Mouse (Mus musculus) limb, embryonic 13.5 days (tissue): ENCODE results near the gene Zfp710. TPM values are rescaled to one million over a fixed set of nuclear protein-coding genes. Genes with fewer than 3 reads are reported as not detected.

ENCODE experiments used
- ATAC-seq: fragments of 200-750 bp; cut with Nextera tagmentation; 2 replicates; pipeline ENCODE4 v1.8.0; 2017; ENCODE audit warnings: low read depth, moderate number of reproducible peaks, moderate TSS enrichment; ENCODE audit not compliant: low FRiP score
- H3K27ac ChIP-seq: fragments of 300-500 bp; sonication (generic); 2 replicates; pipeline ENCODE4 v1.5.1; 2015; ENCODE audit warnings: inconsistent platforms, mild to moderate bottlenecking, moderate library complexity
- H3K27me3 ChIP-seq: fragments of 300-500 bp; sonication (generic); 2 replicates; pipeline ENCODE4 v1.6.1; 2015; ENCODE audit warnings: mild to moderate bottlenecking, inconsistent platforms
- H3K36me3 ChIP-seq: fragments of 300-500 bp; sonication (generic); 2 replicates; pipeline ENCODE4 v1.6.1; 2015; ENCODE audit warnings: inconsistent platforms, mild to moderate bottlenecking, moderate library complexity
- H3K4me1 ChIP-seq: fragments of 300-500 bp; sonication (generic); 2 replicates; pipeline ENCODE4 v1.6.1; 2015; ENCODE audit warnings: inconsistent platforms
- H3K4me2 ChIP-seq: fragments of 300-500 bp; sonication (generic); replicated peaks from 2 replicates; pipeline ENCODE4 v1.6.1; 2015; ENCODE audit warnings: inconsistent platforms, mild to moderate bottlenecking, moderate library complexity
- H3K4me3 ChIP-seq: fragments of 300-500 bp; sonication (generic); 2 replicates; pipeline ENCODE4 v1.5.1; 2015; ENCODE audit warnings: moderate library complexity, mild to moderate bottlenecking, inconsistent platforms
- H3K9ac ChIP-seq: fragments of 300-500 bp; sonication (generic); 2 replicates; pipeline ENCODE4 v1.6.1; 2015; ENCODE audit warnings: mild to moderate bottlenecking, inconsistent platforms
- H3K9me3 ChIP-seq: fragments of 300-500 bp; sonication (generic); 2 replicates; pipeline ENCODE4 v1.6.1; 2016; ENCODE audit warnings: inconsistent platforms
- WGBS: fragments of 180-500 bp; shearing (Covaris S2); methylation state at CpG from one replicate; pipeline ENCODE4 v1.1.7; 2015; 5-methylcytosine and 5-hydroxymethylcytosine counted together
- polyA plus RNA-seq: library from polyadenylated mRNA; unstranded; fragments of >200 nt; fragmentation: Nextera tagmentation; extraction: Ambion mirVana; gene quantifications from 2 replicates; pipeline ENCODE4 v1.2.1, GENCODE M21; 2015

Zfp710 gene
- polyA plus RNA-seq, 1 experiment from 2014 or later, result 15.9 TPM

- Histone ChIP-seq H3K4me3 (no peak overlapping the region), H3K9me3 (no peaks in the 10 kb centered on the region), H3K4me1 (peaks cover 65% of the 10 kb centered on the region), H3K36me3 (peaks cover 3% of the 10 kb centered on the region), H3K27me3 (no peaks in the 10 kb centered on the region), H3K4me2 (no peak overlapping the region), H3K27ac (peak overlapping the region; percentile 22; the same call in 1 of the 2 replicates), H3K9ac (peak overlapping the region; percentile 8; the same call in 1 of the 2 replicates)
- WGBS, result 25% methylated on average over 4 of the region's 4 CpGs
- no peak for ATAC-seq
Measured at GRCm38 (mm10) chr7:80075946-80076583, 51.5 kb downstream of the Zfp710 start.

GRCm38 (mm10) chr7:80076961-80077716, 52.5 kb downstream of the Zfp710 start:
- WGBS, result 55% methylated on average over 6 of the region's 6 CpGs
- H3K4me1 ChIP-seq, result peaks cover 65% of the 10 kb centered on the region
- ATAC-seq, result no peak

GRCm38 (mm10) chr7:80077801-80078200, 53.2 kb downstream of the Zfp710 start:
- no peak overlapping the region for H3K4me3 ChIP-seq
- peaks cover 61% of the 10 kb centered on the region for H3K4me1 ChIP-seq
- H3K4me2 ChIP-seq, result no peak overlapping the region
- peaks cover 21% of the 10 kb centered on the region for H3K36me3 ChIP-seq
- no peak overlapping the region for H3K27ac ChIP-seq
- no peak for ATAC-seq
- H3K27me3 ChIP-seq, result no peaks in the 10 kb centered on the region
- no peaks in the 10 kb centered on the region for H3K9me3 ChIP-seq
- H3K9ac ChIP-seq, result no peak overlapping the region
- 71% methylated on average over 9 of the region's 9 CpGs for WGBS

More at GRCm38 (mm10) chr7:80076961-80077716, 52.5 kb downstream of the Zfp710 start:
- Histone ChIP-seq H3K36me3 (peaks cover 14% of the 10 kb centered on the region), H3K4me3 (no peak overlapping the region), H3K27ac (0 out of 2 replicates have a peak overlapping the region, but pooled peaks have one; percentile 22), H3K27me3 (no peaks in the 10 kb centered on the region), H3K9ac (no peak overlapping the region), H3K4me2 (no peak overlapping the region), H3K9me3 (no peaks in the 10 kb centered on the region)

- peak overlapping the region; percentile 27; the same call in 1 of the 2 replicates for H3K4me2 ChIP-seq
- peak overlapping the region; percentile 43; the same call in 1 of the 2 replicates for H3K9ac ChIP-seq
- H3K4me1 ChIP-seq, result peaks cover 53% of the 10 kb centered on the region
- peaks cover 30% of the 10 kb centered on the region for H3K36me3 ChIP-seq
- H3K27ac ChIP-seq, result peak overlapping the region; percentile 63; the same call in 1 of the 2 replicates
- 28% methylated on average over 14 of the region's 14 CpGs for WGBS
- H3K9me3 ChIP-seq, result no peaks in the 10 kb centered on the region
- no peaks in the 10 kb centered on the region for H3K27me3 ChIP-seq
- no peak overlapping the region for H3K4me3 ChIP-seq
- ATAC-seq, result 0 out of 2 replicates have a peak, but pooled peaks have one; percentile 22
Measured at GRCm38 (mm10) chr7:80078792-80079301, 54.2 kb downstream of the Zfp710 start.

- H3K9ac ChIP-seq, result no peak overlapping the region
- no peak overlapping the region for H3K4me2 ChIP-seq
- no peak overlapping the region for H3K4me3 ChIP-seq
- no peak overlapping the region for H3K27ac ChIP-seq
- H3K27me3 ChIP-seq, result no peaks in the 10 kb centered on the region
- 89% methylated on average over 42 of the region's 42 CpGs for WGBS
- H3K36me3 ChIP-seq, result peaks cover 46% of the 10 kb centered on the region
- no peak for ATAC-seq
- peaks cover 22% of the 10 kb centered on the region for H3K4me1 ChIP-seq
- no peaks in the 10 kb centered on the region for H3K9me3 ChIP-seq
Measured at GRCm38 (mm10) chr7:80081586-80082554, 57.3 kb downstream of the Zfp710 start.

- Histone ChIP-seq H3K27me3 (no peaks in the 10 kb centered on the region), H3K9me3 (no peaks in the 10 kb centered on the region), H3K9ac (no peak overlapping the region), H3K27ac (no peak overlapping the region), H3K4me2 (no peak overlapping the region), H3K36me3 (peaks cover 71% of the 10 kb centered on the region), H3K4me3 (no peak overlapping the region), H3K4me1 (no peaks in the 10 kb centered on the region)
- peak; percentile 42; the same call in 1 of the 2 replicates for ATAC-seq
- 48% methylated on average over 7 of the region's 7 CpGs for WGBS
Measured at GRCm38 (mm10) chr7:80084484-80084931, 59.9 kb downstream of the Zfp710 start.

- H3K4me2 ChIP-seq, result no peak overlapping the region
- 83% methylated on average over 33 of the region's 33 CpGs for WGBS
- no peak overlapping the region for H3K9ac ChIP-seq
- no peaks in the 10 kb centered on the region for H3K27me3 ChIP-seq
- no peaks in the 10 kb centered on the region for H3K4me1 ChIP-seq
- H3K4me3 ChIP-seq, result no peak overlapping the region
- peaks cover 83% of the 10 kb centered on the region for H3K36me3 ChIP-seq
- H3K9me3 ChIP-seq, result no peaks in the 10 kb centered on the region
- no peak; the same call in none of the 2 replicates for ATAC-seq
- H3K27ac ChIP-seq, result no peak overlapping the region
Measured at GRCm38 (mm10) chr7:80085970-80086715, 61.5 kb downstream of the Zfp710 start.

- Histone ChIP-seq H3K36me3 (peaks cover 81% of the 10 kb centered on the region), H3K27me3 (no peaks in the 10 kb centered on the region), H3K4me2 (no peak overlapping the region), H3K9me3 (no peaks in the 10 kb centered on the region), H3K9ac (no peak overlapping the region), H3K4me1 (peaks cover 3% of the 10 kb centered on the region; the same call in 1 of the 2 replicates), H3K27ac (no peak overlapping the region), H3K4me3 (no peak overlapping the region)
- 79% methylated on average over 9 of the region's 9 CpGs for WGBS
- ATAC-seq, result no peak
Measured at GRCm38 (mm10) chr7:80088191-80088590, 63.6 kb downstream of the Zfp710 start.

- H3K9ac ChIP-seq, result no peak overlapping the region
- ATAC-seq, result no peak
- no peak overlapping the region for H3K4me2 ChIP-seq
- H3K27ac ChIP-seq, result no peak overlapping the region
- H3K4me1 ChIP-seq, result peaks cover 3% of the 10 kb centered on the region; the same call in 1 of the 2 replicates
- H3K9me3 ChIP-seq, result no peaks in the 10 kb centered on the region
- peaks cover 95% of the 10 kb centered on the region for H3K36me3 ChIP-seq
- 86% methylated on average over 18 of the region's 18 CpGs for WGBS
- no peak overlapping the region for H3K4me3 ChIP-seq
- no peaks in the 10 kb centered on the region for H3K27me3 ChIP-seq
Measured at GRCm38 (mm10) chr7:80090191-80091003, 65.8 kb downstream of the Zfp710 start.
